Mouse (Mus musculus) testis, adult 2 months (tissue): ENCODE measurements around the gene Fam240a.

Source experiments
- CTCF ChIP-seq: fragments of 200-500 bp; IDR thresholded peaks from 2 replicates; pipeline ENCODE4 v1.5.1; 2012; ENCODE audit warnings: low read depth, mild to moderate bottlenecking, inconsistent platforms, low read length, moderate library complexity; ENCODE audit not compliant: control insufficient read depth, insufficient read depth, insufficient replicate concordance
- POLR2A ChIP-seq: fragments of 200-500 bp; IDR thresholded peaks from 2 replicates; pipeline ENCODE4 v1.6.1; 2012; ENCODE audit warnings: low read depth, mild to moderate bottlenecking, inconsistent platforms, low read length, moderate library complexity; ENCODE audit not compliant: control insufficient read depth

- TF ChIP-seq POLR2A (no peak), CTCF (no peak)
Measured at GRCm38 (mm10) chr9:110944265-110944664, 27.6 kb upstream of the Fam240a start.
